Mouse (Mus musculus) limb, embryonic 14.5 days (tissue): Measurements from ENCODE around the gene Bbs4. TPM values are rescaled to one million over a fixed set of nuclear protein-coding genes. Genes with fewer than 3 reads are reported as not detected.

Experiments used
- ATAC-seq: fragments of 200-750 bp; cut with Nextera tagmentation; 2 replicates; pipeline ENCODE4 v1.8.0; 2017; ENCODE audit warnings: low read depth, moderate number of reproducible peaks, moderate TSS enrichment; ENCODE audit not compliant: low FRiP score
- DNase-seq: peaks from one replicate; pipeline ENCODE4 v3.0.0-alpha.2; 2015; ENCODE audit warnings: low spot score
- H3K27ac ChIP-seq: fragments of 300-500 bp; sonication (generic); replicated peaks from 2 replicates; pipeline ENCODE4 v1.5.1; 2014; ENCODE audit warnings: low read depth, mild to moderate bottlenecking, low read length, moderate library complexity, mixed read lengths
- H3K27me3 ChIP-seq: fragments of 300-500 bp; sonication (generic); 2 replicates; pipeline ENCODE4 v1.6.1; 2014; ENCODE audit warnings: low read length, mixed read lengths; ENCODE audit not compliant: control insufficient read depth, insufficient read depth
- H3K36me3 ChIP-seq: fragments of 300-500 bp; sonication (generic); 2 replicates; pipeline ENCODE4 v1.6.1; 2014; ENCODE audit warnings: mild to moderate bottlenecking, low read length, moderate library complexity, mixed read lengths; ENCODE audit not compliant: control insufficient read depth, insufficient read depth
- H3K4me1 ChIP-seq: fragments of 300-500 bp; sonication (generic); 2 replicates; pipeline ENCODE4 v1.6.1; 2014; ENCODE audit warnings: antibody characterized with exemption, low read length, mixed read lengths; ENCODE audit not compliant: control insufficient read depth, insufficient read depth
- H3K4me2 ChIP-seq: fragments of 300-500 bp; sonication (generic); replicated peaks from 2 replicates; pipeline ENCODE4 v1.6.1; 2014; ENCODE audit warnings: low read depth, mild to moderate bottlenecking, low read length, moderate library complexity; ENCODE audit not compliant: severe bottlenecking
- H3K4me3 ChIP-seq: fragments of 300-500 bp; sonication (generic); replicated peaks from 2 replicates; pipeline ENCODE4 v1.5.1; 2014; ENCODE audit warnings: low read length
- H3K9ac ChIP-seq: fragments of 300-500 bp; sonication (generic); 2 replicates; pipeline ENCODE4 v1.6.1; 2014; ENCODE audit warnings: mild to moderate bottlenecking, low read depth, low read length, moderate library complexity; ENCODE audit not compliant: severe bottlenecking
- H3K9me3 ChIP-seq: fragments of 300-500 bp; sonication (generic); 2 replicates; pipeline ENCODE4 v1.6.1; 2016; ENCODE audit warnings: low read length; ENCODE audit not compliant: control insufficient read depth
- POLR2A ChIP-seq: fragments of 200-500 bp; IDR thresholded peaks from 2 replicates; pipeline ENCODE4 v1.8.0; 2012; ENCODE audit warnings: inconsistent platforms, mild to moderate bottlenecking, moderate library complexity, borderline replicate concordance; ENCODE audit not compliant: insufficient read depth, insufficient read length; ENCODE audit errors: extremely low read depth
- WGBS: fragments of 180-500 bp; shearing (Covaris S2); extraction: QIAGEN DNeasy Blood & Tissue Kit; methylation state at CpG from one replicate; pipeline ENCODE4 v1.1.7; 2014; 5-methylcytosine and 5-hydroxymethylcytosine counted together
- polyA plus RNA-seq, 2 experiments: library from polyadenylated mRNA; depleted of rRNA in 1 of 2; stranded (reverse) in 1 of 2; unstranded in 1 of 2; fragments of >200 nt; fragmentation: Nextera tagmentation in 1 of 2; extraction: Ambion mirVana in 1 of 2; gene quantifications; 2 replicates each; pipeline versions ENCODE4 v1.2.1 to v1.2.3; 2012 to 2014

Bbs4 gene
- polyA plus RNA-seq, 2 experiments: 11.3 to 17.8 TPM

DNA sequence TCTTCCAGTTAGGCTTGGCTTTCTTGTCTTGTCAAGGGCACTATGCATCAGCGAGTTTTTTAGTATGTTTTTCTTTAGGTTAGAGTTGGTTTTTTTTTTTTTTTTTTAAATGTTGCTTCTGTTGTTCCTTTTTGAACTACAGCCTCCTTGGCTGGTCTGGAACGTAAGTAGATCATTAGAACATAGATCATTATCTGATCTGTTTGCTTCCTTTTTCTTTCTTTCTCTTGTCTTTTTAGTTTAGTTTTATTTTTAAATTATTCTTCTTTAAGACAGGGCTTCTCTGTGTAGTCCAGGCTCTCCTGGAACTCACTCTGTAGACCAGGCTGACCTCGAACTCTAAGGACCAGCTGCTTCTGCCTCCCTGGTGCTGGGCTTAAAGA, 60.8 kb downstream of the Bbs4 start:
- ATAC-seq: no peak
- DNase-seq: no peak
- H3K9me3 ChIP-seq: no peaks in the 10 kb centered on the region
- 46% methylated on average over 3 of the region's 3 CpGs for WGBS
- no peak for TF ChIP-seq POLR2A
- H3K4me2 ChIP-seq: peak overlapping the region; percentile 70
- peaks cover 39% of the 10 kb centered on the region for H3K4me1 ChIP-seq
- H3K9ac ChIP-seq: 0 out of 2 replicates have a peak overlapping the region, but pooled peaks have one; percentile 3
- H3K36me3 ChIP-seq: peaks cover 3% of the 10 kb centered on the region; the same call in 1 of the 2 replicates
- H3K27me3 ChIP-seq: no peaks in the 10 kb centered on the region
- H3K4me3 ChIP-seq: peak overlapping the region; percentile 86
- H3K27ac ChIP-seq: no peak overlapping the region

DNA sequence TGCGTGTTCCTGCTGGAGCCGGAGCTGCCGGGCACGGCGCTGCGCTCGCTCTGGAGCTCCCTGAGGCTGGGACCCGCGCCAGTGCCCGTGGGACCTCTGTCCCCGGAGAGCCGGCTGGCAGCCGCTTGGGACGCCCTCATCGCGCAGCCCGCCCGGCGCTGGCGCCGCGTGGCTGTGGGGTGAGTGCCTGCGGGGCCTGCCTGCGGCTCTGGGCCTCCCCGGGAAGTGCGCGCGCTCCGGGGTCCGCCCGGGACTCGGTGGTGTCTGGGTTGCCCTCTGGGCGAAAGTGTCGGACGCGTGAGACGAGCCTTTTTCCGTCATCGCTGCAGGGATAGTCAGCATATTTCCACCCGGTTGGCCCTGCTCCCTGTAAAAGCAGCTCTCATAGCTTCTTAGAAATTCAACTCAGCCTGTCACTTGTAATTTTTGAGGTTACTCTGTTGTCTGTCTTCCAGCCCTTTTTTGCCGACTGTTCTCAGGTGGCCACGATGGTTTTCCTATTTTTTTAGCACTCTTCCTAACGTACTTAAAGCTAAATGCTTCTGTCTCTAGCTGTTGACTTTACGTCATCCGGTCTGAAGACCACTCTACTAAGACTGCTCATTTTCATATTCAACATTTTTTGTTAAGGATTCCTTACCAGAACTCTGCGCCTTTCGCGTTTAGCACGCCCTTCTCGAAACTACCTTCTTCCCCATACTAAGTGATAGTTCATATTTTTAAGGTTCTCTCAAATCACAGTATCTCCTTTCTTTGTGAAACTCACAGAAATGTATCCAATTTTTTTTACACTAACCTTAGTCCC, 61.4 kb downstream of the Bbs4 start:
- H3K4me3 ChIP-seq: peak overlapping the region; percentile 86
- peaks cover 39% of the 10 kb centered on the region for H3K4me1 ChIP-seq
- 6% methylated on average over 36 of the region's 50 CpGs for WGBS
- H3K36me3 ChIP-seq: no peaks in the 10 kb centered on the region
- DNase-seq (no peak), ATAC-seq (peak; percentile 38)
- peak overlapping the region; percentile 70 for H3K4me2 ChIP-seq
- H3K27me3 ChIP-seq: no peaks in the 10 kb centered on the region
- peak overlapping the region; percentile 88 for H3K9ac ChIP-seq
- no peak for TF ChIP-seq POLR2A
- H3K9me3 ChIP-seq: no peaks in the 10 kb centered on the region
- peak overlapping the region; percentile 87 for H3K27ac ChIP-seq

DNA sequence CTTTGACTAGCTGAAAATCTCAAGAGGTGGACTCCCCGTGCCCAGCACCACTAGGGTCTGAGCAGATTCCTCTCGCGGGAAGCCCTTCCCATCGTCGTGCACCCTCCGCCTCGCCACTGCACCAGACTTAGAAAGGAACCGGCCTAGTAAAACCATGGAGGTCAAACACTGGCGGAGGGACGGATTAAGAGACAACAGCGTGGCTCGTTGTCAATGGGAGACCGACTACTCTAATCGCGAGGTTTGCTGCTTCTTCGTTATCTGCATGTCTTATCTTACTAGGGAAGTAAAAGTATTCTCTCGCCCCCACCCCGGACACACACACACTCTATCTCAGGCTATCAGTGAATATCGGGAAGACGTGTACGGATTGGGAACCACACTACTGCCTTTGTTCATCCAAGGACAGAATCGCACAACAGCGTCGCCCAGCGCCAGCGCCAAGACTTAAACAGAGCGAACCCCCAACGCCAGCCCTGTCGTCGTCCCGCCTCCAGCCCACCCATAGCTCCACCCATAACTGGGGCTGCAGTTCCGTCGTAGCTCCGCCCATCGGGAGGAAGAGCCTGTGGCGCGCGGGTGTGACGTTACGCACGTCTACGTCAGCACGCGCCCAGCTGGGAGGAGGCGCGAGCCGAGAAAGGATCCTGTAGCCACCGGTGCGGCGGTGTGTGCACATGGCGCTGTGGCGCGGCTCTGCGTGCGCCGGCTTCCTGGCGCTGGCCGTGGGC, 62.2 kb downstream of the Bbs4 start, which contains the start of gene Adpgk:
Gene Adpgk (plus strand): TSS at position 602 of the 731 bp plus-strand sequence.
- no peaks in the 10 kb centered on the region for H3K36me3 ChIP-seq
- peak within 1 kb of the TSS; percentile 86 for H3K4me3 ChIP-seq
- H3K4me1 ChIP-seq: peaks cover 39% of the 10 kb centered on the region
- peak within 1 kb of the TSS; percentile 70 for H3K4me2 ChIP-seq
- ATAC-seq: peak; percentile 96
- DNase-seq: peak; percentile 98
- peak; percentile 88 for TF ChIP-seq POLR2A
- peak within 1 kb of the TSS; percentile 88 for H3K9ac ChIP-seq
- H3K9me3 ChIP-seq: no peaks in the 10 kb centered on the region
- under 1% methylated on average over 54 of the region's 58 CpGs for WGBS
- H3K27me3 ChIP-seq: no peaks in the 10 kb centered on the region
- peak within 1 kb of the TSS; percentile 87 for H3K27ac ChIP-seq

DNA sequence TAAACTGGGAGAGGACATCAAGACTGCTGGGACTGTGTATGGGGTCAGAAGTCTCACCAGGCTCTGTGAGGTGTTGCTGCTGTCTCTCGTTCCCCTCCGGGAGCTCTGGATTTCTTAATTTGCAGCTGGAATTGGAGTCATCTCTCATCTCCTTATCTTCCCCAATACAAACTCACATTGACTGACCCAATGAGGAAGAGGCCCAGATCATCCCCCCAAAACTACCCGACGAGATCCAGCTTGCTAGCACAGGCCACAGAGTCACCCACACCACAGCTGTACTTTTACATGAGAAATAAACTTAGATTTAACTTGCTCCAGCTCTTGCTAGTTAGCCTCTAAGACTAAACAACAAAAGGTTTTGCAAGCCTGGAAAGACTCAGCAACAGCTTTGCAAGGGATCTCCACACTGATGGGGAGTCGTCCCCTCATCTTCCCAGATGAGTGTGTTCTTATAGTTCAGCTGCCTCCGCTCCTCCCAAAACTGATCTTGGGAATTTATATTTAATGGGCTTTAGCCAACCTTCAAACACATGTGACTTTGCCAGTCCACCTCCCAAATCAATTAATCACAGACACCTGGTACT, 63.7 kb downstream of the Bbs4 start:
- Histone ChIP-seq H3K27me3 (no peaks in the 10 kb centered on the region), H3K9me3 (no peaks in the 10 kb centered on the region), H3K4me2 (no peak overlapping the region), H3K27ac (peak overlapping the region; percentile 85), H3K36me3 (no peaks in the 10 kb centered on the region), H3K9ac (no peak overlapping the region), H3K4me1 (peaks cover 39% of the 10 kb centered on the region), H3K4me3 (no peak overlapping the region)
- 28% methylated on average over 6 of the region's 6 CpGs for WGBS
- DNase-seq (no peak), ATAC-seq (no peak)
- no peak for TF ChIP-seq POLR2A
